Mouse (Mus musculus): Measurements from ENCODE around the gene Trim6. TPM values are rescaled to one million over a fixed set of nuclear protein-coding genes. Genes with fewer than 3 reads are reported as not detected.
"Not testable (repeated sequence)": the region's sequence is repeated elsewhere in the genome, so short reads cannot be mapped to it uniquely, and the experiment has no call there.

Gene Trim6
- polyA plus RNA-seq, 1 experiment from 2014 or later = 0.48 TPM

DNA sequence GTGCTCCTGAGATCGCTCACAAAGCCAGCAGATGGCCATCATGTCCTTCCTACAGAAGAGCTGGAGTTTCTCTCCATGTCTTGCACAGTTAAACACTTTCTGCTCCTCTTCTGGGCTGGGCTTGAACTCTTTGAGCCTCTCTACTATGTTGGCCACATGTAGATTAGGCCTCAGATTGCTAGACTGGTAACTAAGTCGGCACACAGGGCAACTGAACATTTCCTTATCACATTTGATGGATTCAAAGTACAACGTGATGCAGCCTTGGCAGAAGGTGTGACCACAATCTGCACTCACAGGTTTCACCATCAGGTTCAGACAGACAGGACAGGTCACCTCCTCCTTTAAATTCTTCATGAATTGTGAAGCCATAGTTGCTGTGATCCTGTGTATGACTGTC lies 60.8 kb downstream of the Trim6 start:
- not testable (repeated sequence) for H3K27ac ChIP-seq (ENCODE audit: low read depth, low read length); H3K27me3 ChIP-seq (ENCODE audit: control insufficient read depth, insufficient read depth, low read length); ATAC-seq (ENCODE audit: low read depth); H3K9ac ChIP-seq (replicated peaks; ENCODE audit: low read depth, low read length); H3K9me3 ChIP-seq (ENCODE audit: control insufficient read depth, low read length); H3K4me1 ChIP-seq (ENCODE audit: control insufficient read depth, insufficient read depth, low read length); H3K4me3 ChIP-seq (ENCODE audit: low read depth, low read length); H3K36me3 ChIP-seq (ENCODE audit: control insufficient read depth, insufficient read depth, low read length); H3K4me2 ChIP-seq (ENCODE audit: low read depth, low read length)
- 87% methylated on average over 3 of the region's 3 CpGs for whole genome bisulfite sequencing

Other genes starting within 250 kb of the Trim6 start
- gene Olfr635, start 247.6 kb upstream of the Trim6 start, polyA plus RNA-seq (2014; fragmentation: Nextera tagmentation; extraction: Ambion mirVana) = 0.03 TPM in 1 of 2 replicates, not detected in the other
- gene Olfr638, start 220.0 kb upstream of the Trim6 start, polyA plus RNA-seq (2014; fragmentation: Nextera tagmentation; extraction: Ambion mirVana) = not detected in 2 replicates
- 0.04 TPM in 1 of 2 replicates, not detected in the other for gene Olfr639, start 201.5 kb upstream of the Trim6 start, polyA plus RNA-seq (2014; fragmentation: Nextera tagmentation; extraction: Ambion mirVana)
- not detected in 2 replicates for gene Olfr640, start 193.2 kb upstream of the Trim6 start, polyA plus RNA-seq (2014; fragmentation: Nextera tagmentation; extraction: Ambion mirVana)
- gene Olfr641, start 183.3 kb upstream of the Trim6 start, polyA plus RNA-seq (2014; fragmentation: Nextera tagmentation; extraction: Ambion mirVana) = not detected in 2 replicates
- gene Olfr642, start 166.1 kb upstream of the Trim6 start, polyA plus RNA-seq (2014; fragmentation: Nextera tagmentation; extraction: Ambion mirVana) = not detected in 2 replicates
- gene 4930516K23Rik, start 157.3 kb upstream of the Trim6 start, polyA plus RNA-seq (2014; fragmentation: Nextera tagmentation; extraction: Ambion mirVana) = not detected in 2 replicates
- not detected in 2 replicates for gene Olfr644, start 146.9 kb upstream of the Trim6 start, polyA plus RNA-seq (2014; fragmentation: Nextera tagmentation; extraction: Ambion mirVana)
- gene Olfr645, start 133.3 kb upstream of the Trim6 start, polyA plus RNA-seq (2014; fragmentation: Nextera tagmentation; extraction: Ambion mirVana) = not detected in 2 replicates
- gene Olfr646, start 113.9 kb upstream of the Trim6 start, polyA plus RNA-seq (2014; fragmentation: Nextera tagmentation; extraction: Ambion mirVana) = not detected in 2 replicates
- gene Ubqln5, start 89.0 kb upstream of the Trim6 start, polyA plus RNA-seq (2014; fragmentation: Nextera tagmentation; extraction: Ambion mirVana) = not detected in 2 replicates
- not detected in 2 replicates for gene Olfr643, start 81.4 kb upstream of the Trim6 start, polyA plus RNA-seq (2014; fragmentation: Nextera tagmentation; extraction: Ambion mirVana)
- not detected in 2 replicates for gene Ubqln3, start 75.5 kb upstream of the Trim6 start, polyA plus RNA-seq (2014; fragmentation: Nextera tagmentation; extraction: Ambion mirVana)
- gene Ubqlnl, start 68.2 kb upstream of the Trim6 start, polyA plus RNA-seq (2014; fragmentation: Nextera tagmentation; extraction: Ambion mirVana) = not detected in 2 replicates
- gene Olfm5, start 54.0 kb upstream of the Trim6 start, polyA plus RNA-seq (2014; fragmentation: Nextera tagmentation; extraction: Ambion mirVana) = not detected in 2 replicates
- 0.37 and 0.78 TPM in 2 replicates for gene Olfr648, start 35.4 kb upstream of the Trim6 start, polyA plus RNA-seq (2014; fragmentation: Nextera tagmentation; extraction: Ambion mirVana)
- not detected in 2 replicates for gene Olfr649, start 22.8 kb upstream of the Trim6 start, polyA plus RNA-seq (2014; fragmentation: Nextera tagmentation; extraction: Ambion mirVana)
- 0.60 and 0.73 TPM in 2 replicates for gene Trim34a, start 25.7 kb downstream of the Trim6 start, polyA plus RNA-seq (2014; fragmentation: Nextera tagmentation; extraction: Ambion mirVana)
- 0.07 and 0.10 TPM in 2 replicates for gene Trim5, start 69.3 kb downstream of the Trim6 start, polyA plus RNA-seq (2014; fragmentation: Nextera tagmentation; extraction: Ambion mirVana)
- 1.6 and 2.5 TPM in 2 replicates for gene Trim12a, start 96.7 kb downstream of the Trim6 start, polyA plus RNA-seq (2014; fragmentation: Nextera tagmentation; extraction: Ambion mirVana)
- gene Trim34b, start 110.7 kb downstream of the Trim6 start, polyA plus RNA-seq (2014; fragmentation: Nextera tagmentation; extraction: Ambion mirVana) = not detected in 2 replicates
- 0.66 and 0.88 TPM in 2 replicates for gene Trim12c, start 134.6 kb downstream of the Trim6 start, polyA plus RNA-seq (2014; fragmentation: Nextera tagmentation; extraction: Ambion mirVana)
- not detected in 2 replicates for gene Trim30b, start 151.1 kb downstream of the Trim6 start, polyA plus RNA-seq (2014; fragmentation: Nextera tagmentation; extraction: Ambion mirVana)
- gene Trim30c, start 182.0 kb downstream of the Trim6 start, polyA plus RNA-seq (2014; fragmentation: Nextera tagmentation; extraction: Ambion mirVana) = 0.26 TPM in 1 of 2 replicates, not detected in the other
- gene Trim30a, start 246.4 kb downstream of the Trim6 start, polyA plus RNA-seq (2014; fragmentation: Nextera tagmentation; extraction: Ambion mirVana) = 0.15 and 1.1 TPM in 2 replicates

Measured in neural tube, embryonic 14.5 days (tissue).